Mouse (Mus musculus) thymus, postnatal 4 days (tissue): ENCODE results near the gene Prkg1.

Source experiments
- DNase-seq: peaks from one replicate; pipeline ENCODE4 v3.0.0; 2021

Prkg1 gene

GRCm38 (mm10) chr19:30827820-30828219 is 937.0 kb downstream of the Prkg1 start:
- peak; percentile 22 for DNase-seq

GRCm38 (mm10) chr19:30826106-30826505 is 938.7 kb downstream of the Prkg1 start:
- DNase-seq = no peak

- no peak for DNase-seq
These were observed 949.2 kb downstream of the Prkg1 start for GRCm38 (mm10) chr19:30815661-30816060.

DNA sequence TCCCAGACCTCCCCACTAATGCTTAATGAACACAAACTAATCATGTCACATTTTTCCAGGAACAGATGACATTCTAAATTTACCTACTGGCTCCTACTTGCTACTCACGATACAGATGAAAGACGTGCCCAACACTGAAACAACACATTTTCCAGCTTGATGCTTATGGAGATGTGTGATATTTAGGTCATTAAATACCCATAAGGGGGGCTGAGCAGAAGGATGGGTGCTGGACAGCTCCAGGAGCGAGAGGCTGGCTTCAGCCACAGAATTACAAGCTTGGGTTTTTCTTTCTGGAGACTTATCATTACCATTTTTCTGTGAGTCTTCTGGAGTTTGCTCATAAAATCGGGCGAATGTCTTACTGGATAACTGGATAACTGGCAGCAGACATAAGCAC is 958.6 kb downstream of the Prkg1 start:
- DNase-seq = no peak

GRCm38 (mm10) chr19:30780803-30781202 is 984.0 kb downstream of the Prkg1 start:
- DNase-seq = no peak

DNA sequence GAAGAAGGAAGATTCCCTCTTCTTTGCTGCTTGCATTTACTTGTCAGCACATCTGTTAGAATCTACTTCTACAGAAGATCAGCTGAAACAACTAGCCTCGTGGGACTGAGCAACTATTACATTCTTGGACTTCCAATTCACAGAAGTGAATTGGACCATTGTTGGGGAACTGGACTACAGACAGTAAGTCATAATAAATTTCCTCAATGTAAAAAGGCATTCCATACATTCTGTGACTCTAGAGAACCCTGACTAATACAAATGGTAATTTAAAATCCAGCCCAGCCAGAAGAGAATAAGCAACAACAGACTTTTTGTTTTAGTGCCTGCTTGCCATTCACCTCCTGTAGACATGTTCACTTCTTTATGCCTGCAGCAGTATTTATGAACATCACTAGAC is 996.5 kb downstream of the Prkg1 start:
- DNase-seq = no peak

- DNase-seq = no peak
These were observed 1020.4 kb downstream of the Prkg1 start for GRCm38 (mm10) chr19:30744426-30744825.

GRCm38 (mm10) chr19:30699130-30699529 is 1065.7 kb downstream of the Prkg1 start:
- DNase-seq = no peak

- DNase-seq = no peak
These were observed 1073.6 kb downstream of the Prkg1 start for GRCm38 (mm10) chr19:30691258-30691657.

DNA sequence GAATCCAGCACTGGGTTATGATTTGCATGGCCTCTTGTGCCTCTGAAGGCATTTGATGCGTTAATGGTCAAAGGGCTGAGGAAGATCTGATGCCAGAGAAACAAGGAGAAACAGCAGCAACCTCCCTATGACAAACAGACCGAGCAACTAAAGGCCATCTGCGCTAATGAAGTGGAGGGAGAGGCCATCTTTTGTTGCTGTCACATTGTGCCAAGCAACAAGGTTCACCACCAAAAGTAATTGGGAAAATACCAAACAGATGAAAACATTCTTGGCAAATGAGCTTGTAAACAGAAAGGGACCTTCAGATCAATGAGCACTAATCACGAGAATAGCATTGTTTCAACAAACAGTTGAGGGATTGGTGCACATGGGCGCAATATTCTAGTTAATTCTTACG is 1074.1 kb downstream of the Prkg1 start:
- DNase-seq = no peak

DNA sequence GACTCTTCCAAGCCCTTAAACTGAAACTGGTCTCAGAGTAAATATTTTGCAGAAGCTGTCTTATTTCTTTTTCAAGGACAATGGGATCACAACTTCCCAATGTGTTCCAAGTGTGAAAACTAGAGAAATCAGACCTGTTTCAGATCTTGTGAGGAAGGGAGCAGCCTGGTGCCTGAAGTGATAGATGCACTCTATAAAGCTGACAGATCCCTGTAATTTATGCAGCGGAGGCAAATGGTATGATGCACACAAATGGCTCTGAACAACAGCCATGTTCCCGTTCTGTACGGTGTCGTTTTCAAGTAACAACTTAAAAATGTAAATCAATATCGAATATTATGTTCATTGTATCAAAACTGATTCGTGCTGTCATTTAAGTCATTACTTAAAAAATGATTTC is 1076.9 kb downstream of the Prkg1 start:
- no peak for DNase-seq

DNA sequence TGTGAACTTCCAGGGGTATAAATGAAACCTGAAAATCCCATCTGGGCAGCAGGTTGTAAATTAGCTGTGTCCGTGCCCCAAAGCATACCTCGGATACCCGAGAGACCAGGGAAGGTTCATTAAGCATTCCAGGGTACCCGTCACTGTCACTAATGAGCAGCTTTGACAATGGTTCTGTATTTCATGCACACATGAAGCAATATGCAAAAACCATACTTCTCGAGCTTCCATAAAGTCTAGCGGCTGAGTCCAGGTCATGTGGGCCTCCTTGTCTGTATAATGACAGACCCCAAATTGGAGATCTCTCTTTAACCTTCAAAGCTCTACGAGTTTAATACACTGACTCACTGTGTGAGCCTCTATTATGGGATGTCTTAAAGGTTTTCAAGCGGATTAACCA is 1088.5 kb downstream of the Prkg1 start:
- DNase-seq = no peak

DNA sequence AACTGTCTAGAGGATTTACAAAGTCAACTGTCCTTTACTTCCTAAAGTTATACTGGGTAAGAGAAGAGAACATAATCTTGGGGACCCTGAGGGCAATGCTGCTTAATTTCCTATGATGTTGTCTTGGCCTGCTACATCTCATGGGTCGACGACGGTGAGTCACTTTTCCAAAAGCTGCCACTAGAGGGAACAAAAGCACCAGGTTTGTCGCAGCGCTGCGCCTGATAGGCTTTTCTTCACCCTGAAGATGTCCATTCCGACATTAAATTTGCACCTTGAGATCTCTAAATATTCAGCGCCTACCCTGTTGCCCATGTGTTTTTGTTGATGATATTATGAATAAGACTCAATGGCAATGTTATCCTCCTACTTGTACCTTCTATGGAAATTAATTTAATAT is 1100.6 kb downstream of the Prkg1 start:
- peak; percentile 53 for DNase-seq

DNA sequence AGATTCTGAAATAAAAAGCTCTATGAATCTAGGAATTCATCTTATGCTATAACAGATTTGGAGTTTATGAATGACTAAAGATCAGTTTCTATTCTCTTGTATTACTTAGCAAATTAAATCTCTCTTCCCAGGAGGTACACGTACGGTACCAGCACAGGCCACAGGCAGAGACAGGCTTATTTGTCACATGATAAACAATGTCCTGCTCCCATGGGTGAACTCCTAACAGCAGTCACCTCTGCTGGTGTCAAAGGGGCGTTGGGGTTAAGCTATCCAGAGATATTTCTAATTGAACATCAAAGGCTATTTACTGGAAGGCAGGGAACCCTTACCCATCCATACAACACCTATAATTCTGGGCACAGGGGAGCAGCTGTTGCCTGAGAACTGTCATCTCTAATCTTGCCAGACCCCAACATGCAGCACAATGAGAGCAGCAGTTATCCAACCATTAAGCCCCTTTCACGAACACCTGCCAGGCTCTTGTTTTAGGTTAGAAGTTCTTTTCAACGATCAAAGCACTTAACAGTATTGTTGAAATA is 1122.1 kb downstream of the Prkg1 start:
- DNase-seq = no peak

DNA sequence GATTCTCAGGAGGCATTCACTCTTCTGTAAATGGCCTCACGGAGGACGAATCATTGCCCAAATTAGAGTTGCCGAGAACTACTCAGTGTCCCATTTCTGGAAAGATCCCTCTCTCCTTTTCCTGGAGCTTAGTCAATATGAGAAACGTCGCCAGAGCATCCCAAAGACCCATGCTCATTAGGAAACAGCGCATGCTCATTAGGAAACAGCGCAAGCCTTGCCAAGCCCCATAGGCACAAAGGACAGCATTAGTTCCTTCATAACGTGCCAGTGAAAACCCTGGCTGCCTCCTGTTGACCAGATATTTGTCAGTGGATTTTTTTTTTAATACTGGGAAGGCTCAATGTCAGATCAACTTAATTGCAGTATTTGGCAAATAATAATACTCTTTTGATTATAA is 1127.4 kb downstream of the Prkg1 start:
- DNase-seq = no peak

- no peak for DNase-seq
These were observed 1133.8 kb downstream of the Prkg1 start for GRCm38 (mm10) chr19:30631051-30631450.

GRCm38 (mm10) chr19:30626036-30626435 is 1138.8 kb downstream of the Prkg1 start:
- no peak for DNase-seq

DNA sequence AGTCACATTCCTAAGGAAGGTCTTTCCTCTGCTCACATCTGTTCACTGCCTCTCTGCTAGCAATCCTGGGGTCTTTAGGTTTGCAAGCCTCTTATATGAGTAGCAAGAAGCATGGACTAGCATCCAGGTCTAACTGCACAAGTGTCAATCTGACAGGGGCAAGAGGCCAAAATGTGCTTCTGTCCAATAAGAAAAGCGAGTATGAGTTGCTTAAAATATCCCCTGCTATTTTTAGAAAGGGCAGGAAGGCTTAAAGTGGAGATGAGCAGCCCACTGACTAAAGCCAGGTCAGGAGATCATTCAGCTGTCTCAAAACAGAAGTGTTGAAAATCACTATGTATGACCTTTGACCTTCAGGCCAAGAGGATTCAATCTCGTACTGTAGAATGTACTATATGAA is 1139.4 kb downstream of the Prkg1 start:
- no peak for DNase-seq

DNA sequence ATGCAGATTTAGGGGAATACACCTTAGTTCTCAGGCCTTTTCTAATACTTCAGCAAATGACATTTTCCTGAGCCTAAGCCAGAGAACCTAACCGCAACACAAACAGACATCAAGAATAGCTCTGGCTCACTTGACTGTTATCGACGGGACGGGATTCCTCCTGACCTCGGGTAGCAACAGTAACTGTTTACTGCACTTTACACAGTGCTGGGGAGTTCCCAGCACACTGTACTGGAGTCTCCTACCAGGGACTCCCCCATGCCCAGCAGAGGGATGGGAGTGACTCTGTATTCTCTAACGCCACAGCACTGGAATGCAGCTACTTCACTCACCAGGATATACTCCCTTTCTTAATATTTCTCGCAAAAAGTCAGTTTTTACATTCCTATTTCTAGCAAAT is 1141.2 kb downstream of the Prkg1 start:
- no peak for DNase-seq

DNA sequence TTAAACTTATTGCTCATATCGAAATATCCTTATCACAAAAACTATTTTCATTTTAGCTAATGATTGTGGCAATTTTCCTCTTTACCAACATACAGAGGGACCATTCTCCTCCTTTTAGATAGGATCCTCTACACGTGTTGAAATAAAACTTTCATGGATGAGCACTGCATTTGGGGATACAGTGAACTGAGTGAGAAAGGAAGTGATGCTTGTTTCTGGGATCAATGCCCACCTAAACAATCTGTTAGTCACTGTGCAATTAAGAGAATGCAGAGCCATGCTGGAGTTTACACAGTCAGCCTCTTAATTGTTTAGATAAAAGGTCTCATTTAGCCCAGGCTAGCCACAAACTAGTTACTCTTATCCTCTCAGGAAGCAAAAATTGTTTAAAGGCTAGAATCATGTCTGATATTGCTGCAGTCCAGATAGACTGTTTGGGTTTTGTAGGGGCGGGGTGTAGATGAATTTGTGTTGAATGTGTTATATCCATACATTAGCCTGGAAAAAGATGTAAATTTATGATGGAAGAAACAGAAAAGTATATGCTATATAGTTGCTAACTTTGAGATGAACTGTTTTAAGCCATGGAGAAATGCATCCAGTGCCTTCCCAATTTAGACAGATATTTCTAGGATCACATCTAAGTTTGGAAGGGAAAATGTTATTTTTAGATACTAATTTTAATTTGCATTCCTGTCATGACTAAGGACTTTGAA is 1151.5 kb downstream of the Prkg1 start:
- no peak for DNase-seq

DNA sequence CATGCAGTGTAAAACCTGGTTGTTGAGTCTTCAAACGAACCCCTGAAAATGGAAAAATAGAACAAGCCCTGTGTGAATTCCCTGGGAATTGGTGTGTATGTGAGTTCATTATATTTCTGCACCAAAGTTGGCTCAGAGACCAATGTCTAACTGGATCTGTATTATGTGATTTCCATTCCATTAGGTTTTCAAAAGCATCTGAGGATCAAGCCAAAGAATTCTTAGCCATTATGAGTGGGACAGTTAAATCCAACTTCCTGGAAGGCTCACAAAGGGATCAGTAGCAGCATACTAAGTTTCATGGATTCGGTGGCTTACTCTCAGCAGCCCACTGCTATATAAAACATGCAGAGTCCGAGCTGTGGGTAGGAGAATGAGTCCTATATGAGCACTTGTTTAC is 1178.5 kb downstream of the Prkg1 start:
- DNase-seq = no peak

GRCm38 (mm10) chr19:30564516-30564915 is 1200.3 kb downstream of the Prkg1 start:
- DNase-seq = no peak

GRCm38 (mm10) chr19:30563876-30564275 is 1201.0 kb downstream of the Prkg1 start:
- DNase-seq = no peak

DNA sequence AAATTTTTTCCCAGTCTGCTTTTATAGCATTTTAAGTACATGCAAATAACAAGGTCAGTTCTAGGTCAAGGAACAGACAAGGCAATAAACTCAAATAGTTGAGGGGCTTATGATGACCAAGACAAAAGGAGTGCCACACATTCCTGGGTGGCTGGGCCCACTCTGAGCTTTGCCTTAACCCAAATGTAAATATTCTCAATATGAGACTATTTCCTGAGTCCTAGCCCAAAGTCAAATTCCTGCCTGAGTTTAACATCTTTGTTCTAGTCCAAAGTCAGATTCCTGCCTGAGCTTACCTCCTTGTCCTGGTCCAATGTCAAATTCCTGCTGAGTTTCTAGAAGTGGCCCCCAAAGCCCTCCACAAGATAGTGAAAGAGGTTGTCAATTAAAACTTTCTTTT is 1206.8 kb downstream of the Prkg1 start:
- no peak for DNase-seq

DNA sequence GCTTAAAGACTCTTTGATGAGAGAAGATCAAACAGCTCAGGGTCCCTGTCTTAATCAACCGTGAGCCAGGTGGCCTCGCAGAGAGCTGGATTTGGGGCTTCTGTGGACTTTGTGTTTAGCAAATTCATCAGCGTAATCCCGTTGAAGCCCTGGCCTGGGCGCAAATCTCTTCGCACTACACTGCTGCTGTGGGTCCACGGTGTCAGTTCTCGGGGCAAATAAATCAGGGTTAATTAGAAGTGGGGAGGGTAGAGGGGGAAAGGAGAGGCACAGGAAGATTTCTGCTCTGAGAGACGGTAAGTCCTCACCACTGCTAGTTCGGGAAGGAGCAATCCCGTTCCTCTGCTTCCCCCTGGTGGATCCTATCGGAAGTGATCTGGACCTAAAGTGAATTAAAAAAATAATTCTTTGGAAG is 1210.4 kb downstream of the Prkg1 start:
- peak; percentile 79 for DNase-seq
